Mouse (Mus musculus): Measurements from ENCODE around the gene Ttk.

The Ttk gene

DNA sequence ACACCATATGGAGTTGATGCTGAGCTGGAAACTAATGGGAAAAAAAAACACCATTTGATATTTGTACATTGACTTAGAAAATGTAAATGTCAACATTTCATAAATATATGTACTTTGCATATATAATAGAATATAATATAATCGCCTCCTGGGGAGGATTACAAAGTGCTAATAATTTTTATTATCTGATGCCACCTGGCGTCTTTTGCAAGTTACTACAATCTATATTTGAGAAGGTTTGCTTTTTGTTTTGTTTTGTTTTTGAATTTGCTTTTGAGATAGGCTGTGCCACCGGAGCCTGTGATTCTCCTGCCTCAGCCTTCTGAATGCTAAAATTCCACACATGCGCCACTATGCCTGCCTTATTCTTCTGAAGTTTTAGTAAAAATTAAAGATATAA lies 71.3 kb downstream of the Ttk start:
- DNase-seq = no peak

DNA sequence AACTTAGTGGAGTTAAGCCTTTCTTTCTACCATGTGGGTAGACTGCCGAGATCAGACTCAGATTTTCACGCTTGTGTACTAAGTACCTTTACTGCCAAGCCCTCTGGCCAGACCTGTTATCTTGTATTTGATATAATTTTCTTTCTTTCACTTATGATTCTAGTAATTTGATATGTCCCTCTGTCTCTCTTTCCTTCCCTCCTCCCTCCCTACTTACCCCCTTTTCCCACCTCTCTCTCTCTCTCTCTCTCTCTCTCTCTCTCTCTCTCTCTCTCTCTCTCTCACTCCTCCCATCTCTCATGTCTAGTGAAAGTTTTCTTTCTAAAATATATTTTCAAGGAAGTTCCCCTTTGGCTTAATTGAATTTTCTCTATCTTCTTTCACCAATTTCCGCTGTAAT lies 72.5 kb downstream of the Ttk start:
- DNase-seq = no peak

DNA sequence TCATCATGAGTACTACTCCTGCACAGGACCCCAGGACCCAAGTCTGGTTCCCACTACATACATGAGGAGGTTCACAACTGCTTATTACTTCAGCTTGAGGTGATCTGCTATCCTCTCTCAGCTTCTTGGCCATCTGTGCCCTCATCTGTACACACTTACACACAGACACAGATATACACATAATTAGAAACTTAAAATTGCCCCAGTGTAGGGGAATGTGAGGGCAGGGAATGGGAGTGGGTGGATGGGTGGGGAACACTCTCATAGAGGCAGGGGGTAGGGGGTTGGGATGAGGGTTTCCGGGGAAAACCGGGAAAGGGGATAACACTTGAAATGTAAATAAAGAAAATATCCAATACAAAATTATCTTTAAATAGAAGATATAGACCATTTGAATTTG lies 75.3 kb downstream of the Ttk start:
- no peak for DNase-seq

DNA sequence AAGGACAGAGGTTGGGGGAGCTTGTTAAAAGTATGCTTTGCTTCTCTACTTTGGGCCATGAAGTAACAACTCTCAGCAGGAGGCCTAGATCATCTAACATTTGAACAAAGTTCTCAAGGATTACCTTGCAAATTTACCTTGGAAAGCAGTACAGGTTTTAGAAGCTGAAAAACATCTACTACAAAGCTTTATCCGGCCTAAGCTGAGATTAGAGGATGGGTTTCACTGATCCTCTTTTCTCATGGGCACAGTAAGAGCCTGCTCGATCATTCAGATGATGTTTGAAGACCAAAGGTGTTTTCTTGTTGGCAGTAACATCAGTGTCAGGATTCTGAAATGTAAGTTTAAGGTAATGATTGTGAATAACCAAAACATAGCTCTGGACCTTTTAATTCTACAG lies 76.4 kb downstream of the Ttk start:
- no peak for DNase-seq

Data from right cerebral cortex, postnatal 14 days (tissue).